Mouse (Mus musculus) midbrain, embryonic 14.5 days (tissue): ENCODE measurements around the gene Bicd2. TPM values are rescaled to one million over a fixed set of nuclear protein-coding genes. Genes with fewer than 3 reads are reported as not detected.
A peak's percentile ranks its signal among the peaks of the same experiment; 100 is the strongest.

ENCODE experiments used
- ATAC-seq: fragments of 200-750 bp; cut with Nextera tagmentation; 2 replicates; pipeline ENCODE4 v1.8.0; 2017; ENCODE audit warnings: moderate number of reproducible peaks, moderate library complexity; ENCODE audit not compliant: low FRiP score, low TSS enrichment
- DNase-seq: peaks from one replicate; pipeline ENCODE4 v3.0.0-alpha.2; 2015
- H3K27ac ChIP-seq: fragments of 300-500 bp; sonication (generic); replicated peaks from 2 replicates; pipeline ENCODE4 v1.5.1; 2014; ENCODE audit warnings: mild to moderate bottlenecking, low read depth, low read length, moderate library complexity
- H3K27me3 ChIP-seq: fragments of 300-500 bp; sonication (generic); 2 replicates; pipeline ENCODE4 v1.6.1; 2014; ENCODE audit warnings: low read length, control low read depth, mixed read lengths; ENCODE audit not compliant: control insufficient read depth, insufficient read depth
- H3K36me3 ChIP-seq: fragments of 300-500 bp; sonication (generic); 2 replicates; pipeline ENCODE4 v1.6.1; 2014; ENCODE audit warnings: low read length, control low read depth; ENCODE audit not compliant: control insufficient read depth, insufficient read depth
- H3K4me1 ChIP-seq: fragments of 300-500 bp; sonication (generic); 2 replicates; pipeline ENCODE4 v1.6.1; 2014; ENCODE audit warnings: mild to moderate bottlenecking, antibody characterized with exemption, low read length, control low read depth; ENCODE audit not compliant: control insufficient read depth, insufficient read depth
- H3K4me2 ChIP-seq: fragments of 300-500 bp; sonication (generic); 2 replicates; pipeline ENCODE4 v1.6.1; 2014; ENCODE audit warnings: mild to moderate bottlenecking, low read length, moderate library complexity
- H3K4me3 ChIP-seq: fragments of 300-500 bp; sonication (generic); replicated peaks from 2 replicates; pipeline ENCODE4 v1.5.1; 2014; ENCODE audit warnings: low read depth, low read length
- H3K9ac ChIP-seq: fragments of 300-500 bp; sonication (generic); replicated peaks from 2 replicates; pipeline ENCODE4 v1.6.1; 2014; ENCODE audit warnings: mild to moderate bottlenecking, low read length, moderate library complexity
- H3K9me3 ChIP-seq: fragments of 300-500 bp; sonication (generic); 2 replicates; pipeline ENCODE4 v1.6.1; 2016; ENCODE audit warnings: low read length, control low read depth, mixed read lengths; ENCODE audit not compliant: control insufficient read depth
- WGBS: fragments of 180-500 bp; shearing (Covaris S2); extraction: QIAGEN DNeasy Blood & Tissue Kit; methylation state at CpG from one replicate; pipeline ENCODE4 v1.1.7; 2014; 5-methylcytosine and 5-hydroxymethylcytosine counted together
- polyA plus RNA-seq: library from polyadenylated mRNA; unstranded; fragments of >200 nt; fragmentation: Nextera tagmentation; extraction: Ambion mirVana; gene quantifications from 2 replicates; pipeline ENCODE4 v1.2.1, GENCODE M21; 2014

Bicd2 gene
- polyA plus RNA-seq, 1 experiment from 2014 or later = 30.1 TPM

- DNase-seq = no peak
Measured at GRCm38 (mm10) chr13:49393579-49393978, 52.2 kb downstream of the Bicd2 start.

DNA sequence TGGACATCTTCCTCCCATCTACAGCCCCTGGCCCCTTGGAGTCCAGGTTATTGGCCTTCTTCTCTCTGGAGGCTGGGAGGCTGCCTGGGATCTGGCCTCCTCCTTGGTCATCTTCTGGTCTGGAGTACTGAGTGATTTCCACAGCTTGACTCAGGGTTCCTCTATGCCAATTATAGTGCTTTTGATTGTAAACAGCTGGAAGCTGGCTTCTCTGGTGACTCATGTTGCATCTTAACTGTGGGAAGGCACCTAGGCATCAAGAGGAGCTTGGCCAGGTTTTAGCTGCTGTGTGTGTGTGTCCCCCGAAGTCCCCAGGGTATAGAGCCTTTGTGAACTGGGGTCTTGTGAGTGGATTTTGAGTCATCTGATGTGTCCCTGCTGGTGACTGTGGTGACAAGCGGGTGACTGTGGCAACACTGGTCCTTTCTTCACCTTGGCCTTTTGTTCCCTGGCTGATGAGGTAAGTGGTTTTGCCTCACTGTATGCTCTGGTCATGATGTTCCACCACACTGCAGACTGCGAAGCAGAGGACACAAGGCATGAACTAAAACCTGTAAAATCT lies 53.6 kb downstream of the Bicd2 start:
- no peaks in the 10 kb centered on the region for H3K27me3 ChIP-seq
- WGBS = 88% methylated on average over 3 of the region's 3 CpGs
- ATAC-seq = no peak

More at GRCm38 (mm10) chr13:49393579-49393978, 52.2 kb downstream of the Bicd2 start:
- WGBS = 95% methylated on average over 1 of the region's 1 CpGs
- Histone ChIP-seq H3K27ac (no peak overlapping the region), H3K4me3 (no peak overlapping the region), H3K9ac (no peak overlapping the region), H3K4me2 (no peak overlapping the region), H3K36me3 (0 out of 2 replicates have a peak, but pooled peaks cover 3% of the 10 kb centered on the region), H3K9me3 (peaks cover 5% of the 10 kb centered on the region), H3K27me3 (no peaks in the 10 kb centered on the region), H3K4me1 (no peaks in the 10 kb centered on the region)
- ATAC-seq = no peak

GRCm38 (mm10) chr13:49396798-49397197 lies 55.4 kb downstream of the Bicd2 start:
- Histone ChIP-seq H3K9ac (no peak overlapping the region), H3K27me3 (no peaks in the 10 kb centered on the region), H3K4me1 (no peaks in the 10 kb centered on the region), H3K4me3 (no peak overlapping the region), H3K4me2 (no peak overlapping the region), H3K27ac (no peak overlapping the region), H3K36me3 (no peaks in the 10 kb centered on the region), H3K9me3 (no peaks in the 10 kb centered on the region)
- DNase-seq (no peak), ATAC-seq (no peak)
- 83% methylated on average over 1 of the region's 1 CpGs for WGBS

More for the DNA sequence above, 53.6 kb downstream of the Bicd2 start:
- H3K27ac ChIP-seq = no peak overlapping the region
- peaks cover 5% of the 10 kb centered on the region for H3K9me3 ChIP-seq
- H3K4me2 ChIP-seq = no peak overlapping the region
- no peak overlapping the region for H3K4me3 ChIP-seq
- H3K4me1 ChIP-seq = no peaks in the 10 kb centered on the region
- H3K36me3 ChIP-seq = no peaks in the 10 kb centered on the region
- no peak overlapping the region for H3K9ac ChIP-seq
- no peak for DNase-seq

GRCm38 (mm10) chr13:49398191-49398590 lies 56.8 kb downstream of the Bicd2 start:
- Histone ChIP-seq H3K27ac (no peak overlapping the region), H3K4me3 (no peak overlapping the region), H3K4me2 (no peak overlapping the region), H3K9ac (no peak overlapping the region), H3K36me3 (no peaks in the 10 kb centered on the region), H3K27me3 (no peaks in the 10 kb centered on the region), H3K4me1 (no peaks in the 10 kb centered on the region), H3K9me3 (no peaks in the 10 kb centered on the region)
- ATAC-seq = no peak
- DNase-seq = no peak
- WGBS = 94% methylated on average over 8 of the region's 8 CpGs

DNA sequence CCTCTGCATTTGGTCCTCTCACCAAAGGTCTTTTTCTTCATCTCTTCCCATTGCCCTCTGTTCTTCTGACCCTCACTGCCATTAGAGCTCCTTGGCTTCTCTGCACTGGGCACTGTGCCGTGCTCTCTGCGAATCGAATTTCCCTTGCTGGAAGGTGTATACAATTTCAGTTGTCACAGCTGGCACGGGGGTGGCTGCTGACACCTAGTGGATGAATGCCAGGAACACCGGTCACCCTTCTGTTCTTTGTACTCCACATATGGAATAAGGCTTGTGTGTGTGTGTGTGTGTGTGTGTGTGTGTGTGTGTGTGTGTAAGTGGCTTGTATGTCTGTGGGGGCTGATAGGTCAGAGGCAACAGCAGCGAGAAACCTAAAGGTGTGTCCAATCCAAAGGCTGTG lies 58.8 kb downstream of the Bicd2 start:
- no peaks in the 10 kb centered on the region for H3K4me1 ChIP-seq
- H3K9ac ChIP-seq = no peak overlapping the region
- no peaks in the 10 kb centered on the region for H3K9me3 ChIP-seq
- H3K36me3 ChIP-seq = no peaks in the 10 kb centered on the region
- H3K4me2 ChIP-seq = no peak overlapping the region
- H3K4me3 ChIP-seq = no peak overlapping the region
- no peak overlapping the region for H3K27ac ChIP-seq
- ATAC-seq = no peak
- H3K27me3 ChIP-seq = no peaks in the 10 kb centered on the region
- DNase-seq = peak; percentile 77
- WGBS = 76% methylated on average over 6 of the region's 6 CpGs

DNA sequence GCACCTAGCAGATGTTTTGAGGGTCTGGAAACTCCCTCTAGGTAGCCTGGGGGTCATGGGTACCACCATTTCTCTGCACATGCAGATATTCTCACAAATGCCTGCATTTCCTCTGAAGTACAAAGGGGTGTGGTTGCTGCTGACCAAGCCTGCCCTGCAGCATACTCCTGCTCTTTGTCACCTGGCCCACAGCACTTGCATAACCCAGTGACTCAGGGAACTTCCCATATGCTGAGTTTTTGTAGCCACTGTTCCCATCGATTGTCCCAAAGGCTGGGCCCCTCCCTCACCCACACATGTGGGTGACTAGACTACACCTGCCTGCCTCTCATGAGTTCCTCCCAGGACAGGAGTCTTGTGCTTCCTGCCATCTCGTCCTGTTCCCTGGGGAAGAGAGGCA lies 61.2 kb downstream of the Bicd2 start:
- no peaks in the 10 kb centered on the region for H3K9me3 ChIP-seq
- no peaks in the 10 kb centered on the region for H3K36me3 ChIP-seq
- ATAC-seq = no peak
- H3K4me2 ChIP-seq = no peak overlapping the region
- H3K4me1 ChIP-seq = no peaks in the 10 kb centered on the region
- H3K4me3 ChIP-seq = no peak overlapping the region
- no peaks in the 10 kb centered on the region for H3K27me3 ChIP-seq
- no peak overlapping the region for H3K27ac ChIP-seq
- WGBS = 77% methylated on average over 2 of the region's 2 CpGs
- no peak for DNase-seq
- no peak overlapping the region for H3K9ac ChIP-seq

GRCm38 (mm10) chr13:49407795-49408194 lies 66.4 kb downstream of the Bicd2 start:
- Histone ChIP-seq H3K4me1 (no peaks in the 10 kb centered on the region), H3K27me3 (no peaks in the 10 kb centered on the region), H3K9ac (no peak overlapping the region), H3K4me3 (no peak overlapping the region), H3K27ac (no peak overlapping the region), H3K36me3 (no peaks in the 10 kb centered on the region), H3K9me3 (no peaks in the 10 kb centered on the region), H3K4me2 (no peak overlapping the region)
- no peak for ATAC-seq
- DNase-seq = no peak

DNA sequence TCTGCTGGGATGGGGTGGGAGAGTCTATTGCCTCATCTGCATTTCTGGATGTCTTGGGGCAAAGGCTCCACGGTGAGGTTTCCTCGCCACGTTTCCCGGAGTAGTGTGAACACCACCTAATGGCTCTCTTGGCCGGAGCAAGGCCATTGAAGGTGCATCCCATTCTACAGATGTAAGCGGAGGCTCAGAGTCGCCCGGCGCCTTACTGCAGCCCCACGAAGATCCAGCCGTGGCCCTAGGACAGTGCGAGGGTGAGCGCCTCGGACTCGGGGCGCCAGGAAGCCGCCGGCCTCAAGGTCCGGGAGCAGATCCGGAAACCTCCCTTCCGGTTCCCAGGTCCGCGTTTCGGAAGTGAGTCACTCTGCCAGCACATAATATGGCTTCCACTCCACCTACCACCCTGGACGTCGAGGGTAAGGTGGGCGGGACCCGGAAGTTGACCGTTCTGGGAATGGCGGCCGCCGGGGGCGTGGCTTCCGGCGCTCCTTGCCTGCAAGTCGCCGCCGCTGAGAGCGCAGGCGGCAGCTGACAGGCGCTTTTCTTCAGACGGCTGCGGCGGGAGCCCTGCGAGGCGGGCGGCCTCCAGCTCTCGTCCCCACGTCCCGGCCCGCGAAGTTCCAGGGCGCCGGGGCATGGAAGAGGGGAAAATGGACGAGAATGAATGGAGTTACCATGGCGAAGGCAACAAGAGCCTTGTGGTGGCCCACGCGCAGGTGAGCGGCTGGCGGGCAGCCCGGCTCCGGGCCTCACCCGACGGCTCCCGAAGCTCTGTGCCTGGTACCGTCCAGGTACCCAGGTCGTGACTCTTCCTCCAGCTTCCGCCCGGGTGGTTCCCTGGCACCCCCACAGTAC lies 79.6 kb downstream of the Bicd2 start, which contains the start of gene Ippk:
Gene Ippk (plus strand): TSS at position 496 of the 852 bp plus-strand sequence.
- Histone ChIP-seq H3K27me3 (no peaks in the 10 kb centered on the region), H3K9ac (peak within 1 kb of the TSS; percentile 83), H3K4me2 (peak within 1 kb of the TSS; percentile 97), H3K4me1 (peaks cover 24% of the 10 kb centered on the region), H3K9me3 (no peaks in the 10 kb centered on the region), H3K27ac (peak within 1 kb of the TSS; percentile 85), H3K36me3 (no peaks in the 10 kb centered on the region), H3K4me3 (peak within 1 kb of the TSS; percentile 81)
- peak; percentile 98 for ATAC-seq
- under 1% methylated on average over 67 of the region's 69 CpGs for WGBS
- DNase-seq = peak; percentile 99

DNA sequence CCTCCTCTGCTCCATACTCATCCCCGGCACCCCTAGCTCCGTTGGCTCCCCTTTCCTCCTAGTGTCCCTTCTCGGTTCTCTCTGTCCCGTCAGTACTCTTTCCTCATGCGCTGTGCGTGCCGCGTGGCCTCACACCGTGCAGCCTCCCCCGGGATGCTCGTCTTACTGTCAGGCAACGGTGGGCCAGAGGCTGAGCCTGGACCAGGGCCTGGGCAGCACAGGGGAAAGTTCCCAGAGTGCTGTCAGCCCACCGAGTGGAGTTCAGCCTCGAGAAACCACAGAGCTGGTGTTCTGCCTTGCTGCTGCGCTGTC lies 80.2 kb downstream of the Bicd2 start:
- WGBS = under 1% methylated on average over 15 of the region's 15 CpGs
- Histone ChIP-seq H3K4me2 (peak overlapping the region; percentile 97), H3K4me1 (peaks cover 24% of the 10 kb centered on the region), H3K9me3 (no peaks in the 10 kb centered on the region), H3K4me3 (peak overlapping the region; percentile 81), H3K27me3 (no peaks in the 10 kb centered on the region), H3K27ac (peak overlapping the region; percentile 85), H3K36me3 (no peaks in the 10 kb centered on the region), H3K9ac (peak overlapping the region; percentile 69)
- ATAC-seq (no peak), DNase-seq (peak; percentile 43)
